Mouse (Mus musculus) forebrain, embryonic 14.5 days (tissue): ENCODE results near the gene Dph1. TPM values are rescaled to one million over a fixed set of nuclear protein-coding genes. Genes with fewer than 3 reads are reported as not detected.
A peak's percentile ranks its signal among the peaks of the same experiment; 100 is the strongest.

Experiments
- ATAC-seq: fragments of 200-750 bp; cut with Nextera tagmentation; 2 replicates; pipeline ENCODE4 v1.8.0; 2017; ENCODE audit warnings: mild to moderate bottlenecking, moderate library complexity
- DNase-seq: peaks from one replicate; pipeline ENCODE4 v3.0.0-alpha.2; 2015; ENCODE audit warnings: low spot score
- H3K27ac ChIP-seq: fragments of 300-500 bp; sonication (generic); 2 replicates; pipeline ENCODE4 v1.5.1; 2014; ENCODE audit warnings: low read depth, mild to moderate bottlenecking, control low read depth, low read length, moderate library complexity
- H3K27me3 ChIP-seq: fragments of 300-500 bp; sonication (generic); replicated peaks from 2 replicates; pipeline ENCODE4 v1.6.1; 2014; ENCODE audit warnings: low read length, control low read depth, mixed read lengths; ENCODE audit not compliant: control insufficient read depth, insufficient read depth
- H3K36me3 ChIP-seq: fragments of 300-500 bp; sonication (generic); 2 replicates; pipeline ENCODE4 v1.6.1; 2014; ENCODE audit warnings: low read length, control low read depth; ENCODE audit not compliant: control insufficient read depth, insufficient read depth
- H3K4me1 ChIP-seq: fragments of 300-500 bp; sonication (generic); 2 replicates; pipeline ENCODE4 v1.6.1; 2014; ENCODE audit warnings: antibody characterized with exemption, low read length, control low read depth; ENCODE audit not compliant: control insufficient read depth, insufficient read depth
- H3K4me2 ChIP-seq: fragments of 300-500 bp; sonication (generic); 2 replicates; pipeline ENCODE4 v1.6.1; 2014; ENCODE audit warnings: mild to moderate bottlenecking, control low read depth, low read length
- H3K4me3 ChIP-seq: fragments of 300-500 bp; sonication (generic); 2 replicates; pipeline ENCODE4 v1.5.1; 2014; ENCODE audit warnings: low read depth, low read length, control low read depth
- H3K9ac ChIP-seq: fragments of 300-500 bp; sonication (generic); 2 replicates; pipeline ENCODE4 v1.6.1; 2014; ENCODE audit warnings: mild to moderate bottlenecking, low read length, control low read depth, moderate library complexity
- H3K9me3 ChIP-seq: fragments of 300-500 bp; sonication (generic); replicated peaks from 2 replicates; pipeline ENCODE4 v1.6.1; 2016; ENCODE audit warnings: low read length, control low read depth, mixed read lengths; ENCODE audit not compliant: control insufficient read depth
- WGBS: fragments of 180-500 bp; shearing (Covaris S2); extraction: QIAGEN DNeasy Blood & Tissue Kit; methylation state at CpG from one replicate; pipeline ENCODE4 v1.1.7; 2014; 5-methylcytosine and 5-hydroxymethylcytosine counted together
- polyA plus RNA-seq: library from polyadenylated mRNA; unstranded; fragments of >200 nt; fragmentation: Nextera tagmentation; extraction: Ambion mirVana; gene quantifications from 2 replicates; pipeline ENCODE4 v1.2.1, GENCODE M21; 2014

The Dph1 gene
- polyA plus RNA-seq, 1 experiment from 2014 or later = 17.6 TPM

DNA sequence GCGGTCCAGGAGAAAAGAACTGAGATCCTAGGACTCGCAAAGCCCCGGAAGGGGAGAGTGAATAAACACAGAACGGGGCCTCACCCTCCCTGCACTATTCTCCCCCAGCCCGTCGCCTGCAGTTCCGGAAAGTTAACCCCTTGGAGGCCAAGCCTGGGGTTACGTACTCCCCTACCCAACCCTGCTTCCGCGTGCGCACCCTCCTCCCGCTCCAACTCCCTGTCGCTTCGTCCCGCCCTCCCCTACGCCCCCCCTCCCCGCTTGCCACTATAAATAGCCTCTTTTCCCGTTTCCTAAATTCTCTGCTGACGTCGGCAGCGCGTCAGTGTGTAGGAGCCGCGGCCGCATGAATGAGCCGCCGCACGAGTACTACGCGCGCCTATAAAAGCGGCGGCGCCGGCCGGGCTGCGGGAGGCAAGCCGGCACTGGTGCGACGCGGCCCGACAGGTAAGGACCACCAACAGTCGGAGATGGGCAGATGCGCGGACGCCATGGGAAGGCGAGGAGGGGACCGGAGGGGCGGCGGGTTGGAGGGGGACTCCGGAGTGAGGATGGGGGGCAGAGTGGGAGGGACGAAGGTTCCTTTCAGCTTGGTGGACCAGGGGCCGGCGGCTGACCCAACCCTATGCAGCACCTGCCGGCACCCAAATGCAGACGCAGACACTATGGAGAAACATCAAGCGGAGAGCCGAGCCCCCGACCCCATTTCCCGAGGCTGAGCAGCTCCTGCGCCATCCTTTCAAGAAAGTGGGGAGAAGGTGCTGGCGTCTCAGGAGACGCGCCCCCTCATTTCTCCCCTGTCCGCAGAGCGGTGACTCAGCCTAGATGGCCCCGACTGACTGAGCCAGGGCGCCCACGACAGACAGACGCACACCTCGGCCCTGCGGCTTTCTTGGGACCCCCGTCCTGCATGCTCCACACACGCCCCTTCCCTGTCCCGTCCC, 18.6 kb downstream of the Dph1 start:
- peaks cover 27% of the 10 kb centered on the region for H3K4me1 ChIP-seq
- DNase-seq (peak; percentile 82), ATAC-seq (peak; percentile 15; the same call in 1 of the 2 replicates)
- peak overlapping the region; percentile 62 for H3K9ac ChIP-seq
- H3K9me3 ChIP-seq = no peaks in the 10 kb centered on the region
- H3K4me2 ChIP-seq = peak overlapping the region; percentile 77
- H3K36me3 ChIP-seq = peaks cover 15% of the 10 kb centered on the region; the same call in 1 of the 2 replicates
- peak overlapping the region; percentile 68 for H3K4me3 ChIP-seq
- H3K27ac ChIP-seq = no peak overlapping the region
- under 1% methylated on average over 73 of the region's 75 CpGs for WGBS
- H3K27me3 ChIP-seq = peaks cover 57% of the 10 kb centered on the region

DNA sequence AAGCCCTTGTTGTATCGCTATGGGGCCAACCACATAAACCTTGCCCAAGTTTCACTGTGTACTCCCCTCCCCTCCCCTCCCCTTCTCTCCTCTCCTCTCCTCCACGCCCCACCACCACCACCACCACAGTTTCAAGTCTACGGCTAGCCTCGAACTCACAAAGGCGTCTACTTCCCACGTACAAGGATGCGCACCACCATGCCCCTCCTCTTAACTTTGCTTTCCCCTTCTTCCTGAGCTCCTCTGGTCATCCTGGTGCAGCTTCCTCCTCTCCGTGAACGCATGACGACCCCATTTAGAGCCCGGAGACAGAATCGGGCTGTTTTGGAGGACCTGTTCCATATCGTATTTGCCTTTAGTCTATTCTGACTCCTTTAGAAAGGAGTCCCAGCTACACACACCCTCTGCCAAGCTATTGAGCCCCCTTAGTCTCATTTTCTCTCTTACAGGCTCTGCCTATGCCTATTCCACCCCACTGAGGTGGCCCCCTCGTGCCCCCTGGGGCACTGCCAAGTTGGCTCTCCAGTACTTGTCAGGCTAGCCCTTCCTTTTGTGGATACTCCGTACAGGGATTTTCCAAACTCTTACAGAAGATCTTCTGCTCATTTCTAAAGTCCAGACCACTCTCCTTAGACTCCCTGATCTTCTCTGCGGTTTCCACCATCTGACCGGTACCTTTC, 19.7 kb downstream of the Dph1 start:
- no peak for DNase-seq

DNA sequence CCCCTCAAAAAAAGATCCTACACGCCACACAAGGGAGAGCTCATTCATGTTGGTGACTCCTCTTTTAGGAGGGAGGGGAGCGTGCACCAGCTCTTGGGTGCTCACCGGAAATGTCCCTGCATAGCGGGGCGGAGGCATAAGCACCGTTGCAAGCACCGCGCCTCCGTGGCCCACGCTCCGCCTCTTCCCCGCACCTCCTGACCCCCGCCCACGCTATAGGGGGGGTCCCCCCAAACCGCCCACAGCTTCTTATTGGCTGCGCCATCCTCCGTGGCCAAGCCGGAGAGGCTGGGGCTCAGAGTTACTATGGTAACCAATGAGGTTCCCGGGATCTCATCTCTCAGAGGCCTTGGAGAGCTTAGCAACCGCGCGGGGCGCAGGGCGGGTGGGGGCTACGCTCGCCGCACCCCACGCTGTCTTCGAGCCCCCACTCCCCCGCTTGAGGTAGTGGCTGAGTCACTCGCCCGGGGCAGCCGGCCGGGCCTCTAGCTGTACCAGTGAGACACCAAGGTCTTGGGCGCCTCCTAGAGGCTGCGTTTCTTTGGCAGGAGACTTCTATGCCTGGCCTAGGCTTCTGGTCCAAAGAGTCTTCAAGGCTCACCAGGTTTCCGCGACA, 20.8 kb downstream of the Dph1 start:
- Histone ChIP-seq H3K27me3 (peaks cover 79% of the 10 kb centered on the region), H3K4me1 (peaks cover 27% of the 10 kb centered on the region), H3K4me3 (peak overlapping the region; percentile 33), H3K27ac (no peak overlapping the region), H3K9ac (peak overlapping the region; percentile 18; the same call in 1 of the 2 replicates), H3K4me2 (peak overlapping the region; percentile 77), H3K9me3 (no peaks in the 10 kb centered on the region), H3K36me3 (no peaks in the 10 kb centered on the region)
- DNase-seq (peak; percentile 92), ATAC-seq (peak; percentile 63)
- WGBS = under 1% methylated on average over 38 of the region's 38 CpGs

More for the DNA sequence above, 19.7 kb downstream of the Dph1 start:
- H3K27me3 ChIP-seq = peaks cover 68% of the 10 kb centered on the region
- peak overlapping the region; percentile 77; the same call in 1 of the 2 replicates for H3K4me2 ChIP-seq
- H3K4me1 ChIP-seq = peaks cover 27% of the 10 kb centered on the region
- WGBS = 4% methylated on average over 17 of the region's 17 CpGs
- H3K27ac ChIP-seq = no peak overlapping the region
- H3K36me3 ChIP-seq = peaks cover 6% of the 10 kb centered on the region; the same call in 1 of the 2 replicates
- no peaks in the 10 kb centered on the region for H3K9me3 ChIP-seq
- no peak overlapping the region for H3K9ac ChIP-seq
- ATAC-seq = no peak
- 0 out of 2 replicates have a peak overlapping the region, but pooled peaks have one; percentile 68 for H3K4me3 ChIP-seq

DNA sequence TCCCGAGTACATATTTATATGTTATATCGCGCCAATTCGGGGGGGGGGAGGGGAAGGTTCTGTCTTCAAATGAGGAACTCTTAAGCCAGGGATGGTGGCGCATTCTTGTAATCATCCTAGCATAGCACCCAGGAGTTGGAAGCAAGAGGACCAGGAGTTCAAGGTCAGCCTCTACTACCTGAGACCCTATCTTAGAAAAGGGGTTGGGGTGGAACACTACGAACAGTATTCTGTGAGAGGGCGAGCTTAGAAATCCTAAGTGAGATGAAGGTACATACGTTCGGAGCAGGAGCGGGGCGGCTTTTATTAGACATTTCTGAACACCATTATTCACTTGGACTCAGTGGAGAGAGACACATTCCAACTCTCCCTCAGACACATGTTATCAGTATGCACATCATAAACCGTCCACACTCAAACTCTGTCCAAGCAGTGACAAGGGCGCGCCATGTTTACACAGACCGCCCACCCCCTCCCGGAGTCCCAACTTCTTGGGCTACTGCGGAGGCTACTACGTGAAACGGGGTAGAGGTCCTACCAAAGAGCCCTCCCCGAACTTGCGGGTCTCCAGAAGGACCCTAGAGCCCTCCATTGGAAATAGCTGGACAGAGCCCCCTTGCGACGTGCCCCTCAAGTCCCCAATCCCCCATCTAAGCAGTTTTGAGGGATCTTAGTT, 21.5 kb downstream of the Dph1 start, which contains the start of gene Hic1:
Gene Hic1, minus strand, starts transcription at position 115 of the 676 bp plus-strand sequence.
- Histone ChIP-seq H3K27ac (peak within 1 kb of the TSS; percentile 48; the same call in 1 of the 2 replicates), H3K4me1 (peaks cover 27% of the 10 kb centered on the region), H3K4me3 (peak within 1 kb of the TSS; percentile 40), H3K9me3 (no peaks in the 10 kb centered on the region), H3K27me3 (peaks cover 86% of the 10 kb centered on the region), H3K36me3 (no peaks in the 10 kb centered on the region), H3K4me2 (peak within 1 kb of the TSS; percentile 77), H3K9ac (peak within 1 kb of the TSS; percentile 48; the same call in 1 of the 2 replicates)
- ATAC-seq = no peak
- WGBS = 6% methylated on average over 23 of the region's 23 CpGs
- no peak for DNase-seq

DNA sequence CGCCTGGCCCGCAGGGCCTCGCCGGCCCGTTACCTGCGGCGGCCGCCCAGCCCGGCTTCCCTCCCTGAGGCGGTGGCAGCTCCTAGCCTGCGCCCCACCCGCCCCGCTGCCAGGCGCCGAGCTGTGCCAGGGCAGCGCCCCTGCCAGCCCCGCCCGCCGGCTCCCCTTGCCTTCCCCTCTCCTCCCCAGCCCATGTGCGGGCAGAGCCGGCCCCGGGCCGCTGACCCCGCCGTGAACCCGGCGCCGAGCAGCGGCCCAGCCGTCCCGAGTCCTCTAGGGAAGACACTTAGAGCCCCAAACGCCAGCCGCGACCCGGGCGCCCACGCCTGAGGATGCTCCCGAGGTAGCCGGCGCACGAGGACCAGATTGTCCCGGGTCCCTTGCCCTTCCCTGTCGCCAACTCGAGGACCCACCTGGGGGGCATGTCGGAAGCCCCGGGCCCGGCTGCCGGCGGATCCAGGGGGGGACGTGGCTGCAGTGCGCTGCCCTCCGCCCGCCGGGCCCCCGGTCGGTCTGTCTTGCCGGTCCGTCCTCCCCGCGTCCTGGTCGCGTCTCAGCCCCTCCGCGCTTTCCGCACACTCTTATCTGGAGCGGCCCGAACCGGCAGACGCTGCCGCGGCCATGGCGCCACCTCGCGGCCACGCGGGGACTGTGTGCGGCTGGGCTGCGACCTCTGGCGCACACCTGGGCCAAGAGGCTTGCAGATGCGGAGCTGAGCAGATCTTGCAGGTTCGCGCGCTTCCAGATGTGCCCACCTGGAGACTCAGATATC, 22.3 kb downstream of the Dph1 start:
- Histone ChIP-seq H3K9ac (peak overlapping the region; percentile 48; the same call in 1 of the 2 replicates), H3K27ac (peak overlapping the region; percentile 48; the same call in 1 of the 2 replicates), H3K9me3 (no peaks in the 10 kb centered on the region), H3K27me3 (peaks cover 93% of the 10 kb centered on the region), H3K4me2 (peak overlapping the region; percentile 77), H3K4me3 (peak overlapping the region; percentile 40), H3K4me1 (peaks cover 25% of the 10 kb centered on the region), H3K36me3 (0 out of 2 replicates have a peak, but pooled peaks cover 2% of the 10 kb centered on the region)
- under 1% methylated on average over 79 of the region's 83 CpGs for WGBS
- DNase-seq = peak; percentile 74
- ATAC-seq = 0 out of 2 replicates have a peak, but pooled peaks have one; percentile 6

DNA sequence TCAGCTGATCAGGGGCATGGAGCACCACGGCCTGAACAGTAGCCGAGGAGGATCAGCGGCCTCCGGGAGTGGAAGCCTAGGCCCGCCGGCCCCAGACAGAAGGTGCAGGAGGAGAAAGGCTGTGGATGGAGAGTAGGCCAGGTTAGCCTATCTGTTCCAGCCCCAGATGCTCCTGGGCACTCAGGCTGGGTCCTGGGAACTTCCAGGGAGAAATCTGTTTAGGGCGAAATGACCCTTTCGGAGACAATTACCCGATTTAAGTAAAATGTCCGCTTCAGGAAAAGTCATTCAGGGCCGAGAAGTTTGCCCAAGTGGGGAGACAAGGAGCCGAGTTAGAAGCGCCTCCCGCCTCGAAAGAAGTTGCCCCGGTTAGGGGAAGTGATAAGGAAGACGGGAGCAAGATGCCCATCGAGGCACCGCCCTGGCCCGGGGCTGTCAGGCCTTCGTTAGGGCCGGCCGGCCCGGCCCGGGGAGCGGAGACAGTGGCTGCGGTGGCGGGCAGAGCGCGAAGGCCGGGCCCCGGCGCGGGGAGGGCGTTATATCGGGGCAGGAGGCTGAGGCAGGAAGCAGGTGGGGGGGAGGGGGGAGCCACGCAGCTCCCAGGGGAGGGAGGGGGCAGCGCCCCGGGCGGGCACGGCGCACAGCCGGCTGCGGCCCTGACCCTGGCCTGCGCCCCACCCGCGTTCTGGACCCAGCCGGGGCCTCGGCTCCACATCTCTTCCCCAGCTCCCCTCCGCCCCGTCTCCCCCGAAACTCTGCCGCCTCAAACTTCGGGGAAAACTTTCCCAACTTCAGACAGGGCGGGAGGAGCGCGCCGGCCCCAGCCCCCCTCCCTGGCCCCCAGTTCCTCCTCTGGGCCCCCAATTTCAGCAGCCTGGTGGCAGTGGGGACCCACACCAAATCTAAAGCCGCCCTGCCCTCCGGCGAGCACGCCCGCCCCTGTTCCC, 23.1 kb downstream of the Dph1 start:
- Histone ChIP-seq H3K27ac (0 out of 2 replicates have a peak overlapping the region, but pooled peaks have one; percentile 48), H3K9me3 (no peaks in the 10 kb centered on the region)
- 2% methylated on average over 52 of the region's 63 CpGs for WGBS

More for the DNA sequence above, 23.1 kb downstream of the Dph1 start:
- peaks cover 23% of the 10 kb centered on the region for H3K4me1 ChIP-seq
- peak overlapping the region; percentile 48; the same call in 1 of the 2 replicates for H3K9ac ChIP-seq
- DNase-seq (no peak), ATAC-seq (no peak)
- H3K4me3 ChIP-seq = peak overlapping the region; percentile 40
- H3K27me3 ChIP-seq = peaks cover 94% of the 10 kb centered on the region
- H3K36me3 ChIP-seq = peaks cover 8% of the 10 kb centered on the region
- H3K4me2 ChIP-seq = peak overlapping the region; percentile 77
